Mouse (Mus musculus) cortical plate, adult 2 months (tissue): ENCODE data around the gene Fhdc1.

Source experiments
- CTCF ChIP-seq: fragments of 200-500 bp; IDR thresholded peaks from 2 replicates; pipeline ENCODE4 v1.5.1; 2011; ENCODE audit warnings: mild to moderate bottlenecking, control low read depth, low read length; ENCODE audit not compliant: insufficient read depth; ENCODE audit errors: extremely low read depth
- POLR2A ChIP-seq: fragments of 200-500 bp; IDR thresholded peaks from 2 replicates; pipeline ENCODE4 v1.6.1; 2011; ENCODE audit warnings: mild to moderate bottlenecking, low read length, control low read depth; ENCODE audit not compliant: insufficient read depth; ENCODE audit errors: extremely low read depth

GRCm38 (mm10) chr3:84438840-84439239, 41.4 kb downstream of the Fhdc1 start:
- TF ChIP-seq CTCF (no peak), POLR2A (no peak)
